Mouse (Mus musculus): ENCODE results near the gene Ly86. TPM values are rescaled to one million over a fixed set of nuclear protein-coding genes. Genes with fewer than 3 reads are reported as not detected.

Gene Ly86
- 3.1 TPM for polyA plus RNA-seq (2015; fragmentation: Illumina TruSeq; extraction: RNeasy Lipid Tissue Mini Kit (QIAGEN cat#74804); ENCODE audit: insufficient read depth, low read depth, low replicate concordance)

DNA sequence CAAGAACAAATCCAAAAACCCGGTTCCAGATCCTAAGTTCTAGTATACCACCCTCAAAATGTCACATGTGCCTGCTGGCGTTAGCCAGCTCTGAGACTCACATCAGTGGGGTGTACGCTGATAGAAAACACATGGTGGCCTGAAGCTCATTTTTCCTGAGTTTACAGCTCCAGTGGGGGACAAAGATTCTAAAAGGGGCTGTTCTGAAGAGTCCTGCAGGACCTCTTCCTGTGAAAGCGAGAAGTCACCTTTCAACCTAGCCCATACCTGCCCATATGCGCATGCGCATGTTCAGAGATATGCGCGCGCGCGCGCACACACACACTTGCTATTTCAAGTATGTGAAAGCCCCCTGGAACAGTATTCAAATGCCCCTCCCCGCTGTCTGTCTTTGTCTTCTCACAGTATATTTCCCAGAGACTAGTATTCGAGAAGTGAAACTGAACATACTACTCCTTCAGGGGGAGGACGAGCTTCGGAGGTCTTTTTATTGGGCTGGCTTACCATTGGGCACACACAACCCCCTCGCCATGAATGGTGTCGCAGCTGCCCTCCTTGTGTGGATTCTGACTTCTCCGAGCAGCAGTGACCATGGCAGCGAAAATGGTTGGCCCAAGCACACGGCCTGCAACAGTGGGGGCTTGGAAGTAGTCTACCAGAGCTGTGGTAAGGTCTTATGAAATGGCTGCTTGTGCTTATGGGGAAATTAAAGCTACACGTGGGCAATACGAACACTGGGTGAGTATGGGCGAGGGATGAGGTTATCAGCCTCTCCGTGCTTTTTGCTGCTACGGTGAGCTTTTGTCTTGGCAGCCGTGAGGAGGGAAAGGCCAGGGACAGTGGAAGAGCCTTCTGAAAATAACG is at the start of gene Ly86:
Ly86 (plus strand) TSS at position 300 of the 864 bp plus-strand sequence.

